Mouse (Mus musculus) right cerebral cortex, postnatal 14 days (tissue): Measurements from ENCODE around the gene Vmn1r28.
"Not testable (repeated sequence)": the region's sequence is repeated elsewhere in the genome, so short reads cannot be mapped to it uniquely, and the experiment has no call there.

Source experiments
- DNase-seq: peaks from one replicate; pipeline ENCODE4 v3.0.0; 2022

Gene Vmn1r28

DNA sequence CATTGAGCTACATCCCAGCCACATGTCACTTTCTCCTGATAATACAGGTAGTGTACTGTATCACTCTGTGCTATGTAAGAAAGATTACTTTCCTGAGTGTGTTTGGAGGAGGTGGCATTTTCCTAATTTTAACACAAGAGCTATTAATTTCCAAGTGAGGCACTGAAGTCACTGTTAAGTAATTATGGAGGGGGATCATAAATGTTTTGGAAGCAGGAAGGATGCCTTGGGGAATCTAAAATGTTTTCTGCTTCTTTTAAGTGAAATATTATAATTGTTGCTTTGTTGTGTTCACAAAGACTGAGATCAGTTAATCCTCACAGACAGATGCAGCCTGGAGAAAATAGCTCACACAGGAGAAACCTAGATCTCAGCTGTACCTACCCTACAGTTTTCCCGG lies at the start of gene Vmn1r28:
Gene Vmn1r28, plus strand, starts transcription at position 301 of the 400 bp plus-strand sequence.
- no peak for DNase-seq

- no peak for DNase-seq
Measured at GRCm38 (mm10) chr6:58216119-58216518, 45.7 kb upstream of the Vmn1r28 start.

- no peak for DNase-seq
Measured at GRCm38 (mm10) chr6:58218721-58219120, 43.1 kb upstream of the Vmn1r28 start, which contains the start of gene Vmn1r27. Gene Vmn1r27 (minus strand): TSS chr6:58218821.

DNA sequence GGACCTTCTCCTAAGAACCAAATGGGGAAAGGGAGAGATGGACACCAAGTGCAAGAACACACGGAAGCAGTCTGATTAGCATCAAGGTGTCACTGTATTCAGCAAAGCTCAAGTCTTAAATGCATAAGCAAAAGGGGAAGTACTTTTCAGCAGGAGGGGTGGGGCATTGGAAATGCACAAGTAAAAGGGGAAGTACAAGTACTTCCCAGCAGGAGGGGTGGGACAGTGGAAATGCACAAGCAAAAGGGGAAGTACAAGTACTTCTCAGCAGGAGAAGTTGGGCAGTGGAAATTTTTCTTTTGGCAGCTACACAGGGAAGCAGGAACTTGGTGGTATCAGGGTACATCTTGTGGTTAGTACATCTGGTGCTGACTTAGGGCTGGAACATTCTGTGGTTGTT lies 17.8 kb downstream of the Vmn1r28 start:
- DNase-seq: not testable (repeated sequence)

- DNase-seq: no peak
Measured at GRCm38 (mm10) chr6:58292201-58292600, 30.4 kb downstream of the Vmn1r28 start.

GRCm38 (mm10) chr6:58298511-58298910 lies 36.7 kb downstream of the Vmn1r28 start:
- DNase-seq: not testable (repeated sequence)

- DNase-seq: no peak
Measured at GRCm38 (mm10) chr6:58301249-58301648, 39.4 kb downstream of the Vmn1r28 start, which contains the start of gene Vmn1r29. Gene Vmn1r29 (plus strand): TSS chr6:58301549.
